Mouse (Mus musculus): ENCODE measurements around the gene Chchd3. TPM values are rescaled to one million over a fixed set of nuclear protein-coding genes. Genes with fewer than 3 reads are reported as not detected.

The Chchd3 gene
- polyA plus RNA-seq, 1 experiment = 123 TPM

GRCm38 (mm10) chr6:32888894-32889529, 171.0 kb downstream of the Chchd3 start:
- Histone ChIP-seq H3K79me2 (ENCODE audit: control insufficient read depth, insufficient read depth) (no peaks in the 10 kb centered on the region), H3K4me2 (ENCODE audit: low read depth) (no peak overlapping the region), H3K27me3 (ENCODE audit: control insufficient read depth, insufficient read depth, insufficient read length) (no peaks in the 10 kb centered on the region), H3ac (ENCODE audit: control insufficient read depth, insufficient read length) (no peak overlapping the region), H3K4me3 (no peak overlapping the region), H3K36me3 (ENCODE audit: control insufficient read depth, insufficient read depth) (peaks cover 4% of the 10 kb centered on the region)
- TF ChIP-seq TCF3 (IDR thresholded peaks at IDR 0.05; ENCODE audit: insufficient read length, low read depth) = no peak
- TF ChIP-seq POLR2A (IDR thresholded peaks at IDR 0.05; ENCODE audit: insufficient read length, low read depth) = no peak
- no peak for TF ChIP-seq TCF12 (IDR thresholded peaks at IDR 0.05; ENCODE audit: insufficient read depth, poor library complexity, severe bottlenecking)
- TF ChIP-seq MYOD1 (IDR thresholded peaks at IDR 0.05; ENCODE audit: control insufficient read depth in 1 of 3, insufficient read length in 2 of 3, low read depth in 2 of 3) = no peak
- no peak for TF ChIP-seq MYOG (IDR thresholded peaks at IDR 0.05; ENCODE audit: control insufficient read depth in 1 of 3, insufficient read depth in 1 of 3, insufficient read length in 2 of 3, low read depth in 2 of 3)
- TF ChIP-seq POLR2AphosphoS2 (IDR thresholded peaks at IDR 0.05; ENCODE audit: insufficient read length, low read depth) = no peak
- TF ChIP-seq E2F4 (IDR thresholded peaks at IDR 0.05; ENCODE audit: insufficient read depth) = no peak
- TF ChIP-seq SRF (IDR thresholded peaks at IDR 0.05; ENCODE audit: control insufficient read depth, insufficient read length, low read depth) = no peak
- TF ChIP-seq CEBPB (IDR thresholded peaks at IDR 0.05; ENCODE audit: insufficient read depth, poor library complexity, severe bottlenecking) = no peak
- TF ChIP-seq REST (IDR thresholded peaks at IDR 0.05; ENCODE audit: insufficient read depth, insufficient read length) = no peak
- no peak for TF ChIP-seq USF1 (IDR thresholded peaks at IDR 0.05; ENCODE audit: low read depth)
- TF ChIP-seq MAX (IDR thresholded peaks at IDR 0.05; ENCODE audit: low read depth) = no peak

GRCm38 (mm10) chr6:32878586-32878985, 181.5 kb downstream of the Chchd3 start:
- no peak overlapping the region for H3ac ChIP-seq (ENCODE audit: control insufficient read depth, insufficient read length)
- no peak overlapping the region for H3K4me2 ChIP-seq (ENCODE audit: low read depth)
- H3K27me3 ChIP-seq (ENCODE audit: control insufficient read depth, insufficient read depth, insufficient read length) = no peaks in the 10 kb centered on the region
- no peaks in the 10 kb centered on the region for H3K36me3 ChIP-seq (ENCODE audit: control insufficient read depth, insufficient read depth)
- no peaks in the 10 kb centered on the region for H3K79me2 ChIP-seq (ENCODE audit: control insufficient read depth, insufficient read depth)
- no peak for TF ChIP-seq E2F4 (IDR thresholded peaks at IDR 0.05; ENCODE audit: insufficient read depth)
- H3K4me3 ChIP-seq = no peak overlapping the region

- Histone ChIP-seq H3K4me2 (ENCODE audit: low read depth) (no peak overlapping the region), H3K27me3 (ENCODE audit: control insufficient read depth, insufficient read depth, insufficient read length) (no peaks in the 10 kb centered on the region), H3K36me3 (ENCODE audit: control insufficient read depth, insufficient read depth) (no peaks in the 10 kb centered on the region), H3ac (ENCODE audit: control insufficient read depth, insufficient read length) (no peak overlapping the region), H3K4me3 (no peak overlapping the region), H3K79me2 (ENCODE audit: control insufficient read depth, insufficient read depth) (no peaks in the 10 kb centered on the region)
- no peak for TF ChIP-seq SRF (IDR thresholded peaks at IDR 0.05; ENCODE audit: control insufficient read depth, insufficient read length, low read depth)
- TF ChIP-seq POLR2AphosphoS2 (IDR thresholded peaks at IDR 0.05; ENCODE audit: insufficient read length, low read depth) = no peak
- no peak for TF ChIP-seq USF1 (IDR thresholded peaks at IDR 0.05; ENCODE audit: low read depth)
Measured at GRCm38 (mm10) chr6:32874176-32874575, 185.9 kb downstream of the Chchd3 start.

- no peaks in the 10 kb centered on the region for H3K27me3 ChIP-seq (ENCODE audit: control insufficient read depth, insufficient read depth, insufficient read length)
- no peak overlapping the region for H3K4me3 ChIP-seq
- H3K79me2 ChIP-seq (ENCODE audit: control insufficient read depth, insufficient read depth) = no peaks in the 10 kb centered on the region
- no peaks in the 10 kb centered on the region for H3K36me3 ChIP-seq (ENCODE audit: control insufficient read depth, insufficient read depth)
- H3K4me2 ChIP-seq (ENCODE audit: low read depth) = no peak overlapping the region
- no peak overlapping the region for H3ac ChIP-seq (ENCODE audit: control insufficient read depth, insufficient read length)
- TF ChIP-seq TCF3 (IDR thresholded peaks at IDR 0.05; ENCODE audit: insufficient read length, low read depth) (no peak), E2F4 (IDR thresholded peaks at IDR 0.05; ENCODE audit: insufficient read depth) (no peak), USF1 (IDR thresholded peaks at IDR 0.05; ENCODE audit: low read depth) (no peak), SRF (IDR thresholded peaks at IDR 0.05; ENCODE audit: control insufficient read depth, insufficient read length, low read depth) (no peak), TCF12 (IDR thresholded peaks at IDR 0.05; ENCODE audit: insufficient read depth, poor library complexity, severe bottlenecking) (no peak), REST (IDR thresholded peaks at IDR 0.05; ENCODE audit: insufficient read depth, insufficient read length) (no peak), MAX (IDR thresholded peaks at IDR 0.05; ENCODE audit: low read depth) (no peak), POLR2A (IDR thresholded peaks at IDR 0.05; ENCODE audit: insufficient read length, low read depth) (no peak), MYOD1 (IDR thresholded peaks at IDR 0.05; ENCODE audit: control insufficient read depth in 1 of 3, insufficient read length in 2 of 3, low read depth in 2 of 3) (no peak), POLR2AphosphoS2 (IDR thresholded peaks at IDR 0.05; ENCODE audit: insufficient read length, low read depth) (no peak), CEBPB (IDR thresholded peaks at IDR 0.05; ENCODE audit: insufficient read depth, poor library complexity, severe bottlenecking) (no peak), MYOG (IDR thresholded peaks at IDR 0.05; ENCODE audit: control insufficient read depth in 1 of 3, insufficient read depth in 1 of 3, insufficient read length in 2 of 3, low read depth in 2 of 3) (no peak)
Measured at GRCm38 (mm10) chr6:32872805-32873204, 187.3 kb downstream of the Chchd3 start.

GRCm38 (mm10) chr6:32850960-32851359, 209.1 kb downstream of the Chchd3 start:
- H3K27me3 ChIP-seq (ENCODE audit: control insufficient read depth, insufficient read depth, insufficient read length) = no peaks in the 10 kb centered on the region
- no peak overlapping the region for H3K4me2 ChIP-seq (ENCODE audit: low read depth)
- no peak overlapping the region for H3K4me3 ChIP-seq
- peaks cover 5% of the 10 kb centered on the region for H3K36me3 ChIP-seq (ENCODE audit: control insufficient read depth, insufficient read depth)
- no peaks in the 10 kb centered on the region for H3K79me2 ChIP-seq (ENCODE audit: control insufficient read depth, insufficient read depth)
- TF ChIP-seq USF1 (IDR thresholded peaks at IDR 0.05; ENCODE audit: low read depth) = no peak
- no peak for TF ChIP-seq E2F4 (IDR thresholded peaks at IDR 0.05; ENCODE audit: insufficient read depth)
- no peak for TF ChIP-seq MAX (IDR thresholded peaks at IDR 0.05; ENCODE audit: low read depth)
- no peak for TF ChIP-seq POLR2AphosphoS2 (IDR thresholded peaks at IDR 0.05; ENCODE audit: insufficient read length, low read depth)
- no peak for TF ChIP-seq MYOG (IDR thresholded peaks at IDR 0.05; ENCODE audit: control insufficient read depth in 1 of 3, insufficient read depth in 1 of 3, insufficient read length in 2 of 3, low read depth in 2 of 3)
- TF ChIP-seq CEBPB (IDR thresholded peaks at IDR 0.05; ENCODE audit: insufficient read depth, poor library complexity, severe bottlenecking) = no peak
- TF ChIP-seq POLR2A (IDR thresholded peaks at IDR 0.05; ENCODE audit: insufficient read length, low read depth) = no peak
- TF ChIP-seq TCF12 (IDR thresholded peaks at IDR 0.05; ENCODE audit: insufficient read depth, poor library complexity, severe bottlenecking) = no peak
- TF ChIP-seq MYOD1 (IDR thresholded peaks at IDR 0.05; ENCODE audit: control insufficient read depth in 1 of 3, insufficient read length in 2 of 3, low read depth in 2 of 3) = no peak
- no peak for TF ChIP-seq TCF3 (IDR thresholded peaks at IDR 0.05; ENCODE audit: insufficient read length, low read depth)
- TF ChIP-seq SRF (IDR thresholded peaks at IDR 0.05; ENCODE audit: control insufficient read depth, insufficient read length, low read depth) = no peak
- no peak overlapping the region for H3ac ChIP-seq (ENCODE audit: control insufficient read depth, insufficient read length)
